Mouse (Mus musculus): ENCODE results near the gene Gm21149.
"Not testable (repeated sequence)": the region's sequence is repeated elsewhere in the genome, so short reads cannot be mapped to it uniquely, and the experiment has no call there.

Gm21149 gene

DNA sequence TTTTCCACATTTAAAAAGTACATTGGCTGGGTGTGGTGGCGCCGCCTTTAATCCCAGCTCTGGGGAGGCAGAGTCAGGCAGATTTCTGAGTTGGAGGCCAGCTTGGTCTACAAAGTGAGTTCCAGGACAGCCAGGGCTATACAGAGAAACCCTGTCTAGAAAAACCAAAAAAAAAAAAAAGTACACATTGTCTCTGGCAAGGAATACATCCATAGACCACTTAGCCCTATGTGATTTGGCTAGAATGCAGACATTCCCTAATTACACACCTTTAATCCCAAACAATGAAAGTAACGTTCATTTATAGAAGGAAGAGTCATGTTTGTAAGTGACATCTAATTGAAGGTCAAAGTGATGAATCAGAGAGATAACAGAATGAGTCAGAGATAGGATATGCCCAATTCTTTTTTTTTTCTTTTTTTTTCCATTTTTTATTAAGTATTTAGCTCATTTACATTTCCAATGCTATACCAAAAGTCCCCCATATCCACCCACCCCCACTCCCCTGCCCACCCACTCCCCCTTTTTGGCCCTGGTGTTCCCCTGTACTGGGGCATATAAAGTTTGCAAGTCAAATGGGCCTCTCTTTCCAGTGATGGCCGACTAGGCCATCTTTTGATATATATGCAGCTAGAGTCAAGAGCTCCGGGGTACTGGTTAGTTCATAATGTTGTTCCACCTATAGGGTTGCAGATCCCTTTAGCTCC lies 18.3 kb downstream of the Gm21149 start:
- not testable (repeated sequence) for DNase-seq
